Mouse (Mus musculus) kidney, postnatal 0 days (tissue): ENCODE data around the gene Ecpas. TPM values are rescaled to one million over a fixed set of nuclear protein-coding genes. Genes with fewer than 3 reads are reported as not detected.

Source experiments
- ATAC-seq: fragments of 200-750 bp; cut with Nextera tagmentation; replicated peaks from 2 replicates; pipeline ENCODE4 v1.8.0; 2017; ENCODE audit warnings: low read depth, moderate number of reproducible peaks, moderate TSS enrichment, moderate library complexity; ENCODE audit not compliant: low FRiP score
- DNase-seq: peaks from one replicate; pipeline ENCODE4 v3.0.0-alpha.2; 2016; ENCODE audit warnings: low spot score
- H3K27ac ChIP-seq: fragments of 300-500 bp; sonication (generic); 2 replicates; pipeline ENCODE4 v1.5.1; 2014; ENCODE audit warnings: mild to moderate bottlenecking
- H3K27me3 ChIP-seq: fragments of 300-500 bp; sonication (generic); 2 replicates; pipeline ENCODE4 v1.6.1; 2014; ENCODE audit warnings: low read length, mixed read lengths; ENCODE audit not compliant: insufficient read depth
- H3K36me3 ChIP-seq: fragments of 300-500 bp; sonication (generic); 2 replicates; pipeline ENCODE4 v1.6.1; 2014; ENCODE audit warnings: low read length, mixed read lengths; ENCODE audit not compliant: insufficient read depth
- H3K4me1 ChIP-seq: fragments of 300-500 bp; sonication (generic); replicated peaks from 2 replicates; pipeline ENCODE4 v1.6.1; 2014; ENCODE audit warnings: antibody characterized with exemption, low read length, mixed read lengths; ENCODE audit not compliant: insufficient read depth
- H3K4me2 ChIP-seq: fragments of 300-500 bp; sonication (generic); 2 replicates; pipeline ENCODE4 v1.6.1; 2014; ENCODE audit warnings: mild to moderate bottlenecking, low read length, moderate library complexity, mixed read lengths
- H3K4me3 ChIP-seq: fragments of 300-500 bp; sonication (generic); replicated peaks from 2 replicates; pipeline ENCODE4 v1.5.1; 2014; ENCODE audit warnings: low read depth, low read length
- H3K9ac ChIP-seq: fragments of 300-500 bp; sonication (generic); 2 replicates; pipeline ENCODE4 v1.6.1; 2014; ENCODE audit warnings: low read depth, low read length
- H3K9me3 ChIP-seq: fragments of 300-500 bp; sonication (generic); replicated peaks from 2 replicates; pipeline ENCODE4 v1.6.1; 2016; ENCODE audit warnings: low read length, inconsistent platforms, mixed read lengths
- CTCF ChIP-seq: IDR thresholded peaks from 2 replicates; pipeline ENCODE4 v1.5.1; 2016; ENCODE audit warnings: antibody characterized with exemption, low read depth, mild to moderate bottlenecking, moderate library complexity
- WGBS: fragments of 180-500 bp; shearing (Covaris S2); extraction: QIAGEN DNeasy Blood & Tissue Kit; methylation state at CpG from one replicate; pipeline ENCODE4 v1.1.7; 2014; 5-methylcytosine and 5-hydroxymethylcytosine counted together
- polyA plus RNA-seq: library from polyadenylated mRNA; unstranded; fragments of >200 nt; fragmentation: Nextera tagmentation; extraction: Ambion mirVana; gene quantifications from 2 replicates; pipeline ENCODE4 v1.2.1, GENCODE M21; 2015

The Ecpas gene
- polyA plus RNA-seq, 1 experiment from 2014 or later: 26.5 TPM

DNA sequence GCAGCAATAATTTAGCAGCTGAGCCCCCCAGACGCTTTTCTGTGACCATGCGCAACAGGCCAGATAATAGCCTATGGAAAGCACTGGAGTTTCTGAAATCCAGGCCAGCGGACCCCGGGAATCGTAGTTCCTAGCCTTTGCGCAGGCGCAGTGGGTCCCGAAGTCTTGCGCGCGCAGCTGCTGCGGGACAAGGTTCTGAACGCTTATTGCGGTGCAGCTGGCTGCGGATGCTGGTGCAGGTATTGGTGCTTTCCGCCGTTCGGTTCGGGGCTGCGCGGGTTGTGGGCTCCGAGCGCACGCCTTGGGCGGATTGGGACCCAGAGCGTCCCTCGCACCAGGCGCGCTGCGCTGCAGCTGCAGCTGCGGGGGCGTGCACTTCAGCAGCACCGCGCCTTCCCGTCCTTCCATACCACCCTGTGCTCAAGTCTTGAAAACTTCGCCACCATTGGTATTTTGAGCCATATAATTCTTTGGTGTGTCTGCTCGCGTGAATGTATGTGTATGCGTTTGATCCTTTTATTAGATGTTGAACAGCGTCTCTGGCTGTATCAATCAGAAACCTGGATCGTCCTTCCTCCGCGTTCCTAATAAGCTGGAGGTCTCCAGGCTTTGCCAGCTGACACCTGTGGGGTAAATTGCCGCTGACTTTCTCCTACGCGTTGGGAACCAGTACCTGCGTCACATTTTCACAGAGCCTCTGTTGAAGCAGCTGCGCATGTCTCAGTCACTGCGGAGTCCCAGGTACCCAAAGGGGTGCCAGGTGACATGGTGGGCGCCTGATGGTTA is 31.1 kb upstream of the Ecpas start, which contains the start of gene Zkscan16:
TSS of gene Zkscan16 (plus strand) at position 209 of the 786 bp plus-strand sequence.
- H3K27ac ChIP-seq: no peak within 1 kb of the TSS
- no peak for TF ChIP-seq CTCF

DNA sequence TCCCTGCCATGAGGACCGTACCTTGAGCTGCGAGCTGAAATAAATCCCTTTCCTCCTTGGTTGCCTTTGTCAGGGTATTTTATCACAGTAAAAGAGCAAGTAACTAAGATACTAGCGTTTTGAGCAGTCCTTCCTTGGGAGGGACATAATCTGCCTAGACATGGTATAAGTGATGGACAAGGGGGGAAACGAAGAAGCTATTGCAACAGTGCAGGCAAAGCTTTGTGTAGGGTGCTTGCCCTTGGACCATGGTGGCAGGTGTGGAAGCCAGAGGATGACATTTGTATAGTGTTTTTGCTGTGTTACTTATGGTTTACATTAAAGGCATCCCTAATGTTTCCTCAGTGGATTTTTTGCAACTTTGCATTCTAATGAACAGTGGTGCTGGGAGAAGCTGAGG is 30.4 kb upstream of the Ecpas start:
- H3K4me1 ChIP-seq: no peaks in the 10 kb centered on the region
- H3K4me3 ChIP-seq: peak overlapping the region; percentile 74
- H3K27me3 ChIP-seq: no peaks in the 10 kb centered on the region
- H3K27ac ChIP-seq: no peak overlapping the region
- H3K36me3 ChIP-seq: no peaks in the 10 kb centered on the region
- peak overlapping the region; percentile 54 for H3K9ac ChIP-seq
- TF ChIP-seq CTCF: no peak
- WGBS: 85% methylated on average over 4 of the region's 4 CpGs
- no peak for ATAC-seq
- H3K4me2 ChIP-seq: peak overlapping the region; percentile 94
- no peaks in the 10 kb centered on the region for H3K9me3 ChIP-seq
- no peak for DNase-seq

More for the DNA sequence above, 31.1 kb upstream of the Ecpas start, which contains the start of gene Zkscan16:
- peak; percentile 68; the same call in 1 of the 2 replicates for ATAC-seq
- under 1% methylated on average over 50 of the region's 50 CpGs for WGBS
- Histone ChIP-seq H3K4me1 (no peaks in the 10 kb centered on the region), H3K9ac (peak within 1 kb of the TSS; percentile 54), H3K36me3 (no peaks in the 10 kb centered on the region), H3K4me3 (peak within 1 kb of the TSS; percentile 74), H3K27me3 (no peaks in the 10 kb centered on the region), H3K4me2 (peak within 1 kb of the TSS; percentile 94), H3K9me3 (no peaks in the 10 kb centered on the region)
- DNase-seq: peak; percentile 92

DNA sequence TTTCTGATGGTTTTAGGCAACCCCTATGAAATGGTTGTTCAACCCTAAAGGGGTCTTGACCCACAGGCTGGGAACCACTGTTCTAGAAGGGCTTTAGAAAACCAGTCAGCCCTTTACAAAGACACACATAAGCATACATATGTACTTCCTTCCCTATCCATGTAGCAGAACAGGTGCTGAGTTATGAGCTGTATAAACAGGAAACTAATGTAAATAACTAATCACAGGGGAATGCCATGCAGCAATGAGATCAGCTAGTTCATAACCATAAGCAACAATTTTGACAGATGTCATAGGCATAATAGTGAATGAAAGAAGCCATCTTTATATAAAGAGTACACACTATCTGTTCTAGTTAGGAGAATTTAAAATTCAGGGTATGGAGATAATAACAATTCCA is 29.1 kb upstream of the Ecpas start:
- ATAC-seq (no peak), DNase-seq (no peak)
- no peak overlapping the region for H3K4me2 ChIP-seq
- H3K9me3 ChIP-seq: no peaks in the 10 kb centered on the region
- TF ChIP-seq CTCF: no peak
- no peak overlapping the region for H3K9ac ChIP-seq
- H3K27me3 ChIP-seq: no peaks in the 10 kb centered on the region
- H3K27ac ChIP-seq: no peak overlapping the region
- no peak overlapping the region for H3K4me3 ChIP-seq
- H3K4me1 ChIP-seq: no peaks in the 10 kb centered on the region
- no peaks in the 10 kb centered on the region for H3K36me3 ChIP-seq

DNA sequence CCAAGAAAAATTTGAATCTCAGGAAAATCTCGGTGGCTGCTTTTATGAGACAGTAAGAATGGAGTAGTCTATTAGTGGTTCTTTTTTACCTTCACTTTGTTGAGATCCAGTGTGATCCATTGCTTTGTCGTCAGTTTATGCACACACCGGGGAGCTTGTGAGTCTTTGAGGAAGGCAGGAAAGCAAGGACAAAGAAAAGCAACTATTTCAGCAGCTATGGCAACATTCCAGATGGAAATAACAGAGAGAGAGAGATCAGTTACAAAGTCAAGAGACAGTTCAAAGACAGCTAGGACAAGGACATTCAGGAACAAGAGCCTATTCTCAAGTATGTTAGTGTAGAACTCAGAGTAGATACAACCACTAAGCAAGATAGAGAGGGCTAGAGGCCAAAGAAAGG is 23.3 kb upstream of the Ecpas start:
- Histone ChIP-seq H3K4me1 (no peaks in the 10 kb centered on the region), H3K4me2 (no peak overlapping the region), H3K4me3 (no peak overlapping the region), H3K9me3 (no peaks in the 10 kb centered on the region), H3K36me3 (no peaks in the 10 kb centered on the region), H3K27ac (no peak overlapping the region), H3K27me3 (no peaks in the 10 kb centered on the region), H3K9ac (no peak overlapping the region)
- TF ChIP-seq CTCF: no peak
- ATAC-seq (no peak), DNase-seq (no peak)
- WGBS: 55% methylated on average over 3 of the region's 3 CpGs

DNA sequence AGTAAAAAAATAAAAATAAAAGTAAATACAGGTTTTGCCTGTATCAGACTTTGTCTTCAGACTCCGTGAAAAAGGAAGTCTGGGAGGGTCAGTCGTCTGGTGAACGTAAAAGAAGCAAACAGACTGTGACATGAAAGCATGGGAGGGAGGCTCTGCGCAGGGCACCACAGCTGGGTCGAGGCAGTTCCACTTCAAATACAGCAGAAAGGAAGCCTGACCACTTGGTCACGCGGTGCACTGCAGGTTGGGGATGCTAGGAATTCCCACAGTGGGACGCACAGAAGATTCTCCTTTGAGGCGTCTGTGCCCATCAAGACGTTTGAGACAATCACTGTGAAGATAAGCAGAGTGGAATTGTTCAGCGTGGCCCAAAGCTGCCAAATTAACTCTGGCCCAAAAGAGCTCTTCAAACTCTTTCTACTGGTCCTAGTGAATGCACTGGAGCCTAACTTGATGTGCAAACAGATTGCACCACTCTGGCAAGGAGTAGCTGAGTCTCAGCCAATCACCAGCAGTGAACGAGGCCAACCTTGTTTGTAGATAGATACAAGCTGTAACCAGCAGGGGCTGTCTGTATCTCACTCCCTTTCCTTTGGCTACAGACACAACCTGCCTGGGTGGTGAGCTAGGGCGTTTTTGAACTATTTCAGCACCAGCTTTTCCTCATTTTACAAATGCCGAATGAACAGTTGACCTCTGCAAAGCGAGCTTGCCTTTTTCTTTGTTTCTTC is 22.4 kb upstream of the Ecpas start:
- Histone ChIP-seq H3K27me3 (no peaks in the 10 kb centered on the region), H3K4me3 (no peak overlapping the region), H3K9me3 (no peaks in the 10 kb centered on the region), H3K9ac (no peak overlapping the region), H3K27ac (no peak overlapping the region), H3K36me3 (no peaks in the 10 kb centered on the region), H3K4me1 (no peaks in the 10 kb centered on the region), H3K4me2 (no peak overlapping the region)
- WGBS: 32% methylated on average over 15 of the region's 15 CpGs
- TF ChIP-seq CTCF: peak; percentile 55
- ATAC-seq: peak; percentile 86
- DNase-seq: peak; percentile 82

DNA sequence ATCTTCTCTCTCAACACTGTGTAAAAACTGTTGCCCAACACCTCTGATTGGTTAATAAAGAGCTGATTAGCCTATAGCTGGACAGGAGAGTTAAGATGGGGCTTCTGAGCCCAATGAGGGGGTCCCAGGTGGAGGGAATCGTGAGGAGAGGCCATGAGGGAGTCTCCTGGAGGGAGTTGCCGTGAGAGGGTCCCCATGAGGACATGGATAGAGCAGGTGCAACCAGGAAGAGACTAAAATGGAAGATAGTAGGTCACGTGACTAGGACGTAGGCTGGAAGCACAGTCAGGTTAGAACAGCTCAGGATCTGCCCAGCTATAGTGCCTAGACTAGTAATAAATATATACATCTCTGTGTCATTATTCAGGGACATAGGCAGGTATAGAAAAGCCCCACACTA is 21.8 kb upstream of the Ecpas start:
- H3K9me3 ChIP-seq: no peaks in the 10 kb centered on the region
- H3K4me1 ChIP-seq: no peaks in the 10 kb centered on the region
- WGBS: 81% methylated on average over 4 of the region's 4 CpGs
- TF ChIP-seq CTCF: no peak
- H3K27ac ChIP-seq: no peak overlapping the region
- H3K27me3 ChIP-seq: no peaks in the 10 kb centered on the region
- ATAC-seq: no peak
- no peak for DNase-seq
- no peak overlapping the region for H3K4me2 ChIP-seq
- H3K4me3 ChIP-seq: no peak overlapping the region
- H3K36me3 ChIP-seq: no peaks in the 10 kb centered on the region
- H3K9ac ChIP-seq: no peak overlapping the region
